Mouse (Mus musculus) bone marrow, adult 2 months (tissue): ENCODE results near the gene Loxl4.

ENCODE experiments used
- CTCF ChIP-seq: fragments of 200-500 bp; IDR thresholded peaks from 2 replicates; pipeline ENCODE4 v1.5.1; 2011; ENCODE audit warnings: low read length, control low read depth; ENCODE audit not compliant: control insufficient read depth, insufficient read depth
- POLR2A ChIP-seq: fragments of 200-500 bp; IDR thresholded peaks from 2 replicates; pipeline ENCODE4 v1.6.1; 2011; ENCODE audit warnings: low read depth, mild to moderate bottlenecking, control low read depth, low read length, borderline replicate concordance; ENCODE audit not compliant: control insufficient read depth

GRCm38 (mm10) chr19:42601445-42601844, 11.2 kb downstream of the Loxl4 start:
- TF ChIP-seq POLR2A (no peak), CTCF (no peak)
